Mouse (Mus musculus): ENCODE results near the gene Prodh2. TPM values are rescaled to one million over a fixed set of nuclear protein-coding genes. Genes with fewer than 3 reads are reported as not detected.
"Not testable (repeated sequence)": the region's sequence is repeated elsewhere in the genome, so short reads cannot be mapped to it uniquely, and the experiment has no call there.

Prodh2 gene
- polyA plus RNA-seq, 1 experiment: 0.10 TPM

DNA sequence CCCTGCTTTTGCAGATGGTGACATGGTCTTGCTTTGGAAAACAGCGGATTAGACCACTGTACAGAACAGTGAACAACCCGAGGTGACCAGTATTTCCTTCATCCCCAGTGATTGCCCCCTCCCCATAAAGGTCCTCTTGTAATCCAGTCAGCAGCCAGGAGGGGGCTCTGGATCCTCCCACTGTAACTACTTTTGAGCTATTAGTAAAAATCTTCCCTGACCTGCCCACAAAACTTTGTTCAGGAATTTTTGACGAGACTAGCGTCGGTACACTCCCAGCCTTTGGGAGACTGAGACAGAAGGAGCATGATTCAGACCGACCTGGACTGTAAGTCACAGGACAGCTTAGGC, 2.5 kb upstream of the Prodh2 start:
- Histone ChIP-seq H3K36me3 (ENCODE audit: control insufficient read depth, insufficient read depth, low read length) (no peaks in the 10 kb centered on the region), H3K27ac (ENCODE audit: control insufficient read depth, insufficient read depth, low read depth, low read length) (no peak overlapping the region), H3K27me3 (ENCODE audit: control insufficient read depth, insufficient read depth, low read length) (no peaks in the 10 kb centered on the region), H3K4me1 (ENCODE audit: control insufficient read depth, insufficient read depth, low read length) (peaks cover 14% of the 10 kb centered on the region), H3K4me3 (ENCODE audit: control insufficient read depth, low read depth, low read length) (no peak overlapping the region)
- no peak for TF ChIP-seq CTCF (IDR thresholded peaks at IDR 0.05; ENCODE audit: control insufficient read depth, insufficient read depth, insufficient replicate concordance, low read depth, low read length)
- no peak for TF ChIP-seq POLR2A (IDR thresholded peaks at IDR 0.05; ENCODE audit: control insufficient read depth, low read depth, low read length)

DNA sequence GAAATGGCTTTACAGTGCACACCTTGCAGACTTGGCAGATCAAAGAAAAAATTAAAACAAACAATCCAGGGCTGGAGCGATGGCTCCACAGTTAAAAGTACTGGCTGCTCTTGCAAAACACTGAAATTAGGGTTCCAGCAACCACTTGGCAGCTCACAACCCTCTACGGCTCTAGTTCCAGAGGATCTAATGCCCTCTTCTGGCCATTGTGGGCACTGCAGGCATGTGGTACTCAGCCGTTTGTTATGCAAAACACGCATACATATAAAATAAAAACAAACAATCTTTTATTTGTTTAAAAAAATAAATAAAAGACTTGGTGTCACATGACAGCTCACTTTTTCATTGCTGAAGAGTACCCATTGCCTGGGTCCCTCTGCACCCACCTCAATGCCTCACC, 657 bp upstream of the Prodh2 start:
- peaks cover 14% of the 10 kb centered on the region for H3K4me1 ChIP-seq (ENCODE audit: control insufficient read depth, insufficient read depth, low read length)
- TF ChIP-seq POLR2A (IDR thresholded peaks at IDR 0.05; ENCODE audit: control insufficient read depth, low read depth, low read length) (no peak), CTCF (IDR thresholded peaks at IDR 0.05; ENCODE audit: control insufficient read depth, insufficient read depth, insufficient replicate concordance, low read depth, low read length) (peak; percentile 75; the same call in 1 of the 2 replicates)
- H3K4me3 ChIP-seq (ENCODE audit: control insufficient read depth, low read depth, low read length): no peak overlapping the region
- no peak overlapping the region for H3K27ac ChIP-seq (ENCODE audit: control insufficient read depth, insufficient read depth, low read depth, low read length)
- no peaks in the 10 kb centered on the region for H3K27me3 ChIP-seq (ENCODE audit: control insufficient read depth, insufficient read depth, low read length)
- H3K36me3 ChIP-seq (ENCODE audit: control insufficient read depth, insufficient read depth, low read length): no peaks in the 10 kb centered on the region

- H3K4me3 ChIP-seq (ENCODE audit: control insufficient read depth, low read depth, low read length); H3K27me3 ChIP-seq (ENCODE audit: control insufficient read depth, insufficient read depth, low read length); H3K27ac ChIP-seq (ENCODE audit: control insufficient read depth, insufficient read depth, low read depth, low read length); H3K36me3 ChIP-seq (ENCODE audit: control insufficient read depth, insufficient read depth, low read length): not testable (repeated sequence)
- peaks cover 11% of the 10 kb centered on the region for H3K4me1 ChIP-seq (ENCODE audit: control insufficient read depth, insufficient read depth, low read length)
These were observed 2.2 kb downstream of the Prodh2 start for GRCm38 (mm10) chr7:30495506-30496042.

GRCm38 (mm10) chr7:30501159-30501558, 7.7 kb downstream of the Prodh2 start:
- not testable (repeated sequence) for H3K27ac ChIP-seq (ENCODE audit: control insufficient read depth, insufficient read depth, low read depth, low read length); H3K36me3 ChIP-seq (ENCODE audit: control insufficient read depth, insufficient read depth, low read length); H3K27me3 ChIP-seq (ENCODE audit: control insufficient read depth, insufficient read depth, low read length); H3K4me1 ChIP-seq (ENCODE audit: control insufficient read depth, insufficient read depth, low read length); H3K4me3 ChIP-seq (ENCODE audit: control insufficient read depth, low read depth, low read length)

DNA sequence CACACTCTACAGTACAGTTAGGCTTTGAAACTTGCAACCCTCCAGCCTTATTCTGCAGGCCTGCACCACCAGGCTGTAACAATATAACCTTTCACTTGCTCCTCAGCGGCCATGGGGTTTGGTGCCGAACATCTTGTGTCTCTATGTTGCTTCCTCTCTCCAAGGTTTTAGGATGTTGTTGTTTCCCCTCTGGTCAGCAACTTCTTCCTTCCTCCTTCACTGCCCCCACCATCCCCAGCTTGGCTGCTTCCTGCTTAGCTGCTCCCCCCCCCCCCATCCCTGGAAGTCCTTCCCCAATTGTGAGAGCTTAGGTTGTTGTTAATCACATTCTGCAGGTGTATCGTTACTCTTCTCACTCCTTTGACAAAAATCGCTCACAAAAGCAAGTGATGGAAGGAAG, 14.6 kb downstream of the Prodh2 start:
- Histone ChIP-seq H3K36me3 (ENCODE audit: control insufficient read depth, insufficient read depth, low read length) (no peaks in the 10 kb centered on the region), H3K27ac (ENCODE audit: control insufficient read depth, insufficient read depth, low read depth, low read length) (no peak overlapping the region), H3K4me3 (ENCODE audit: control insufficient read depth, low read depth, low read length) (no peak overlapping the region), H3K4me1 (ENCODE audit: control insufficient read depth, insufficient read depth, low read length) (peaks cover 8% of the 10 kb centered on the region), H3K27me3 (ENCODE audit: control insufficient read depth, insufficient read depth, low read length) (no peaks in the 10 kb centered on the region)
- TF ChIP-seq POLR2A (IDR thresholded peaks at IDR 0.05; ENCODE audit: control insufficient read depth, low read depth, low read length) (no peak), CTCF (IDR thresholded peaks at IDR 0.05; ENCODE audit: control insufficient read depth, insufficient read depth, insufficient replicate concordance, low read depth, low read length) (no peak)

GRCm38 (mm10) chr7:30515003-30515760, 21.8 kb downstream of the Prodh2 start:
- Histone ChIP-seq H3K4me1 (ENCODE audit: control insufficient read depth, insufficient read depth, low read length) (peaks cover 23% of the 10 kb centered on the region), H3K27me3 (ENCODE audit: control insufficient read depth, insufficient read depth, low read length) (no peaks in the 10 kb centered on the region), H3K27ac (ENCODE audit: control insufficient read depth, insufficient read depth, low read depth, low read length) (peak overlapping the region; percentile 85), H3K4me3 (ENCODE audit: control insufficient read depth, low read depth, low read length) (peak overlapping the region; percentile 85), H3K36me3 (ENCODE audit: control insufficient read depth, insufficient read depth, low read length) (no peaks in the 10 kb centered on the region)
- TF ChIP-seq POLR2A (IDR thresholded peaks at IDR 0.05; ENCODE audit: control insufficient read depth, low read depth, low read length) (peak; percentile 50; the same call in 1 of the 2 replicates), CTCF (IDR thresholded peaks at IDR 0.05; ENCODE audit: control insufficient read depth, insufficient read depth, insufficient replicate concordance, low read depth, low read length) (no peak)

GRCm38 (mm10) chr7:30518325-30518724, 24.9 kb downstream of the Prodh2 start:
- H3K4me1 ChIP-seq (ENCODE audit: control insufficient read depth, insufficient read depth, low read length): peaks cover 23% of the 10 kb centered on the region
- no peak overlapping the region for H3K4me3 ChIP-seq (ENCODE audit: control insufficient read depth, low read depth, low read length)
- H3K27me3 ChIP-seq (ENCODE audit: control insufficient read depth, insufficient read depth, low read length): no peaks in the 10 kb centered on the region
- no peaks in the 10 kb centered on the region for H3K36me3 ChIP-seq (ENCODE audit: control insufficient read depth, insufficient read depth, low read length)
- no peak overlapping the region for H3K27ac ChIP-seq (ENCODE audit: control insufficient read depth, insufficient read depth, low read depth, low read length)
- TF ChIP-seq CTCF (IDR thresholded peaks at IDR 0.05; ENCODE audit: control insufficient read depth, insufficient read depth, insufficient replicate concordance, low read depth, low read length) (peak; percentile 11; the same call in 1 of the 2 replicates), POLR2A (IDR thresholded peaks at IDR 0.05; ENCODE audit: control insufficient read depth, low read depth, low read length) (no peak)

DNA sequence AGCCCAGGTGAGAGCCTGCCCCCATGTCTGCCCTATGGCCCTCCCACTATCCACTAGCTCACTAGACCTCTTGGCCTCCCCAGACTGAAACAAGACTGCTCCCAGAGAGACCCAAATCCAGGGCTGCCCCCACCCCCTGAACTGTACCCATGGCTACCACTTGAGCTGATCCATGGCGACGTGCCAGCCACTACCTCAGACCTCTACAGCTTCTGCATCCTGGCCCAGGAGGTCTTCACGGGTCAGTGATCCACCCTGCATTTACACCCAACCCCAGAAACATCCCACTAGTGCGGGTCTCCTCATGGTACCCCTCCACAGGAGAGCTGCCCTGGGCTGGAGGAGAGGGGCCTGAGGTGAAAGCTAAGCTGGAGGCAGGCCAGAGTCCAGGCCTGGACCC, 27.0 kb downstream of the Prodh2 start:
- Histone ChIP-seq H3K36me3 (ENCODE audit: control insufficient read depth, insufficient read depth, low read length) (no peaks in the 10 kb centered on the region), H3K27me3 (ENCODE audit: control insufficient read depth, insufficient read depth, low read length) (no peaks in the 10 kb centered on the region), H3K27ac (ENCODE audit: control insufficient read depth, insufficient read depth, low read depth, low read length) (no peak overlapping the region), H3K4me3 (ENCODE audit: control insufficient read depth, low read depth, low read length) (no peak overlapping the region), H3K4me1 (ENCODE audit: control insufficient read depth, insufficient read depth, low read length) (peaks cover 16% of the 10 kb centered on the region)
- TF ChIP-seq POLR2A (IDR thresholded peaks at IDR 0.05; ENCODE audit: control insufficient read depth, low read depth, low read length): no peak
- TF ChIP-seq CTCF (IDR thresholded peaks at IDR 0.05; ENCODE audit: control insufficient read depth, insufficient read depth, insufficient replicate concordance, low read depth, low read length): no peak
